Mouse (Mus musculus): Measurements from ENCODE around the gene Rxrg. TPM values are rescaled to one million over a fixed set of nuclear protein-coding genes. Genes with fewer than 3 reads are reported as not detected.

Rxrg gene
- polyA plus RNA-seq, 1 experiment from 2014 or later = 20.9 TPM

- 0 out of 2 replicates have a peak, but pooled peaks cover 3% of the 10 kb centered on the region for H3K4me1 ChIP-seq (ENCODE audit: control insufficient read depth, insufficient read depth, low read length)
- peak; percentile 55 for DNase-seq (ENCODE audit: low spot score)
- H3K9me3 ChIP-seq (ENCODE audit: control insufficient read depth, low read length) = no peaks in the 10 kb centered on the region
- H3K9ac ChIP-seq (ENCODE audit: low read depth, low read length) = no peak overlapping the region
- ATAC-seq (ENCODE audit: low read depth) = peak; percentile 53
- H3K4me2 ChIP-seq (ENCODE audit: low read depth, low read length) = no peak overlapping the region
- H3K27ac ChIP-seq (replicated peaks; ENCODE audit: low read depth, low read length) = no peak overlapping the region
- H3K36me3 ChIP-seq (ENCODE audit: control insufficient read depth, insufficient read depth, low read length) = no peaks in the 10 kb centered on the region
- no peak overlapping the region for H3K4me3 ChIP-seq (ENCODE audit: low read depth, low read length)
- WGBS = 74% methylated on average over 15 of the region's 16 CpGs
- H3K27me3 ChIP-seq (replicated peaks; ENCODE audit: control insufficient read depth, insufficient read depth, low read length) = no peaks in the 10 kb centered on the region
Observed at GRCm38 (mm10) chr1:167588747-167589558, 9.2 kb upstream of the Rxrg start.

DNA sequence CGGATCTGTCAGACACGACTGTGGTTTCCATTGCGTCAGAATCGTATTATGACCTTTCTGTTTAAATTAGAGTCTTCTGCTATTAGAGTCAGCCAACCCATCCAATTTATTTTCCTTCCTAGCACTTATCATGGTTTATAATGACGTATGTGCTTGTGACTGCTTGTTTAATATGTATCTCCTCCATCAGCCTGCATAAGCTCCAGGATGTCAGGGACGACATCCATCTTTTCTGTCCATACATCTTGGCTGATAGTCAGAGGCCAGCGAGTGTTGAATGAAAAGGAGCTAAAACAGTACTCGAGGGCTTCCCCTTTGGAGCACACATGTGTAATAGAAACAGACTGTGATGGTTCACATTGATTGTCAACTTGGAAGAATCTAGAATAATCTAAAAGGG is 6.0 kb upstream of the Rxrg start:
- H3K9ac ChIP-seq (ENCODE audit: low read depth, low read length) = no peak overlapping the region
- H3K36me3 ChIP-seq (ENCODE audit: control insufficient read depth, insufficient read depth, low read length) = no peaks in the 10 kb centered on the region
- no peak for ATAC-seq (ENCODE audit: low read depth)
- no peaks in the 10 kb centered on the region for H3K9me3 ChIP-seq (ENCODE audit: control insufficient read depth, low read length)
- no peaks in the 10 kb centered on the region; the same call in 1 of the 2 replicates for H3K27me3 ChIP-seq (replicated peaks; ENCODE audit: control insufficient read depth, insufficient read depth, low read length)
- H3K27ac ChIP-seq (replicated peaks; ENCODE audit: low read depth, low read length) = no peak overlapping the region
- no peak overlapping the region for H3K4me2 ChIP-seq (ENCODE audit: low read depth, low read length)
- WGBS = 73% methylated on average over 8 of the region's 8 CpGs
- no peak overlapping the region for H3K4me3 ChIP-seq (ENCODE audit: low read depth, low read length)
- no peak for DNase-seq (ENCODE audit: low spot score)
- H3K4me1 ChIP-seq (ENCODE audit: control insufficient read depth, insufficient read depth, low read length) = 0 out of 2 replicates have a peak, but pooled peaks cover 3% of the 10 kb centered on the region

DNA sequence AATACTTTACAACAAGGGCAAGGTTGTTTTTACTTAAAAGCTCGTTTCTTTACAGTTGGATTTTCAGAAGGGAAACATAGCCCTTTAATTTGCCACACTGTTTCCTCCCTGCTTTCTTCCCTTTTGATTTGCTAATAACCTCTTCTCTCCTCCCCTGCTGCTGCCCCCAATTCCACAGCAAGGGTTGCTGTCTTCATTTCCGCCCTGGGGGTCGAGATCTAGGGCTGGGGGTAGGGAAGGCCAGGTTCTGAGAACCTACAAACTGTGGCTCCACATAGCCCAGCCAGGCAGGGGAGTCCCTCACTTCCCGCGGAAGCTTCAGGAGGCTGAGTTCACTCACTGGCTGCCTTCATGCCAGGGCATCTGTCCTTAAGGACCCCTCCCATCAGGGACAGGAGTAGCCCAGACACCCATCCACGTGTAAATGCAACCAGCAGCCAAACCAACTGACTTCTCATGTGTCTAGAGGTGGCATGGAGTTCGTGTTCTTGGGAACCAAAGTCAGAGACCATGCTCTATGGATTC is 1.1 kb downstream of the Rxrg start:
- 8% methylated on average over 7 of the region's 7 CpGs for WGBS
- no peak overlapping the region for H3K27ac ChIP-seq (replicated peaks; ENCODE audit: low read depth, low read length)
- H3K4me2 ChIP-seq (ENCODE audit: low read depth, low read length) = peak overlapping the region; percentile 77
- H3K4me1 ChIP-seq (ENCODE audit: control insufficient read depth, insufficient read depth, low read length) = peaks cover 4% of the 10 kb centered on the region; the same call in 1 of the 2 replicates
- H3K27me3 ChIP-seq (replicated peaks; ENCODE audit: control insufficient read depth, insufficient read depth, low read length) = peaks cover 21% of the 10 kb centered on the region
- H3K9me3 ChIP-seq (ENCODE audit: control insufficient read depth, low read length) = no peaks in the 10 kb centered on the region
- peak overlapping the region; percentile 56; the same call in 1 of the 2 replicates for H3K9ac ChIP-seq (ENCODE audit: low read depth, low read length)
- H3K4me3 ChIP-seq (ENCODE audit: low read depth, low read length) = peak overlapping the region; percentile 42
- DNase-seq (ENCODE audit: low spot score) (no peak), ATAC-seq (ENCODE audit: low read depth) (no peak)
- H3K36me3 ChIP-seq (ENCODE audit: control insufficient read depth, insufficient read depth, low read length) = no peaks in the 10 kb centered on the region

GRCm38 (mm10) chr1:167608201-167608741 is 10.1 kb downstream of the Rxrg start:
- no peaks in the 10 kb centered on the region for H3K4me1 ChIP-seq (ENCODE audit: control insufficient read depth, insufficient read depth, low read length)
- peak; percentile 23 for DNase-seq (ENCODE audit: low spot score)
- H3K9me3 ChIP-seq (ENCODE audit: control insufficient read depth, low read length) = no peaks in the 10 kb centered on the region
- no peak for ATAC-seq (ENCODE audit: low read depth)
- no peaks in the 10 kb centered on the region for H3K27me3 ChIP-seq (replicated peaks; ENCODE audit: control insufficient read depth, insufficient read depth, low read length)
- 32% methylated on average over 9 of the region's 9 CpGs for WGBS
- H3K27ac ChIP-seq (replicated peaks; ENCODE audit: low read depth, low read length) = no peak overlapping the region
- no peak overlapping the region for H3K9ac ChIP-seq (ENCODE audit: low read depth, low read length)
- H3K36me3 ChIP-seq (ENCODE audit: control insufficient read depth, insufficient read depth, low read length) = no peaks in the 10 kb centered on the region
- H3K4me3 ChIP-seq (ENCODE audit: low read depth, low read length) = no peak overlapping the region
- H3K4me2 ChIP-seq (ENCODE audit: low read depth, low read length) = no peak overlapping the region

GRCm38 (mm10) chr1:167617131-167617530 is 18.9 kb downstream of the Rxrg start:
- no peak overlapping the region for H3K4me3 ChIP-seq (ENCODE audit: low read depth, low read length)
- no peak overlapping the region for H3K27ac ChIP-seq (replicated peaks; ENCODE audit: low read depth, low read length)
- no peak for ATAC-seq (ENCODE audit: low read depth)
- no peak overlapping the region for H3K4me2 ChIP-seq (ENCODE audit: low read depth, low read length)
- H3K9me3 ChIP-seq (ENCODE audit: control insufficient read depth, low read length) = no peaks in the 10 kb centered on the region
- no peaks in the 10 kb centered on the region for H3K36me3 ChIP-seq (ENCODE audit: control insufficient read depth, insufficient read depth, low read length)
- 78% methylated on average over 14 of the region's 14 CpGs for WGBS
- no peak for DNase-seq (ENCODE audit: low spot score)
- no peaks in the 10 kb centered on the region for H3K4me1 ChIP-seq (ENCODE audit: control insufficient read depth, insufficient read depth, low read length)
- no peak overlapping the region for H3K9ac ChIP-seq (ENCODE audit: low read depth, low read length)
- H3K27me3 ChIP-seq (replicated peaks; ENCODE audit: control insufficient read depth, insufficient read depth, low read length) = no peaks in the 10 kb centered on the region

- H3K4me2 ChIP-seq (ENCODE audit: low read depth, low read length) = no peak overlapping the region
- no peaks in the 10 kb centered on the region for H3K36me3 ChIP-seq (ENCODE audit: control insufficient read depth, insufficient read depth, low read length)
- ATAC-seq (ENCODE audit: low read depth) (no peak; the same call in 1 of the 2 replicates), DNase-seq (ENCODE audit: low spot score) (peak; percentile 20)
- no peak overlapping the region for H3K9ac ChIP-seq (ENCODE audit: low read depth, low read length)
- 64% methylated on average over 18 of the region's 18 CpGs for WGBS
- no peak overlapping the region for H3K27ac ChIP-seq (replicated peaks; ENCODE audit: low read depth, low read length)
- no peaks in the 10 kb centered on the region for H3K9me3 ChIP-seq (ENCODE audit: control insufficient read depth, low read length)
- H3K4me3 ChIP-seq (ENCODE audit: low read depth, low read length) = no peak overlapping the region
- H3K4me1 ChIP-seq (ENCODE audit: control insufficient read depth, insufficient read depth, low read length) = no peaks in the 10 kb centered on the region
- no peaks in the 10 kb centered on the region for H3K27me3 ChIP-seq (replicated peaks; ENCODE audit: control insufficient read depth, insufficient read depth, low read length)
Observed at GRCm38 (mm10) chr1:167617995-167618489, 19.9 kb downstream of the Rxrg start.

DNA sequence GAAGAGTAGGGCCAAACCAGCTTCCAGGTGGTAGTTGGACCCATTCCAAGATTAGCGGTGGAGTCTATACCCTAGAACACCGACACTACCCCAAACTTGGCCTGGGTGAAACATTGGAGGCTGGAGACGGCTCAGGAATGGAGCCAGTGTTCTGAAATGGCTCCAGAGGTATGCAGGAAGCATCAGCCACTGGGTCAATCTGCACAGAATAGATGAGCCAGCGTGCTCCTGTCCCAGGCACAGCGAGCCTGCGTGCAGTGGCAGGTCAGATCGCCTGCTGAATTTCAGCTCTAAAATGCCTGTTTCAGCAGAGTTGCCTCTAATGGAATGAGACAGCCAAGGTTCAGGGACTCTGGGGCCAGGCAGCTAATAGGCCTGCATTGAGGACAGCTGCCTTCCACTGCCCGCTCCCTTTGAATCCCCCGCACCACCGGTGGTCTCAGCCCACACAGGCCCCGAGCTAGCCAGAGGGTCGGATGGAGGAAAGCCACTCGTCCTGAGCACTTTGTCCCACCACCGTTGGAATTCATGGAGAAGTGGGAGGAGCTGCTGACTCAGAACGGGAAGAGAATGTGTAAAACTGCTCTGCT is 22.1 kb downstream of the Rxrg start:
- no peaks in the 10 kb centered on the region for H3K36me3 ChIP-seq (ENCODE audit: control insufficient read depth, insufficient read depth, low read length)
- H3K9me3 ChIP-seq (ENCODE audit: control insufficient read depth, low read length) = no peaks in the 10 kb centered on the region
- no peak for DNase-seq (ENCODE audit: low spot score)
- H3K27me3 ChIP-seq (replicated peaks; ENCODE audit: control insufficient read depth, insufficient read depth, low read length) = no peaks in the 10 kb centered on the region
- H3K4me3 ChIP-seq (ENCODE audit: low read depth, low read length) = no peak overlapping the region
- no peaks in the 10 kb centered on the region for H3K4me1 ChIP-seq (ENCODE audit: control insufficient read depth, insufficient read depth, low read length)
- H3K27ac ChIP-seq (replicated peaks; ENCODE audit: low read depth, low read length) = no peak overlapping the region
- no peak overlapping the region for H3K4me2 ChIP-seq (ENCODE audit: low read depth, low read length)
- H3K9ac ChIP-seq (ENCODE audit: low read depth, low read length) = no peak overlapping the region
- WGBS = 58% methylated on average over 15 of the region's 15 CpGs
- no peak; the same call in 1 of the 2 replicates for ATAC-seq (ENCODE audit: low read depth)

DNA sequence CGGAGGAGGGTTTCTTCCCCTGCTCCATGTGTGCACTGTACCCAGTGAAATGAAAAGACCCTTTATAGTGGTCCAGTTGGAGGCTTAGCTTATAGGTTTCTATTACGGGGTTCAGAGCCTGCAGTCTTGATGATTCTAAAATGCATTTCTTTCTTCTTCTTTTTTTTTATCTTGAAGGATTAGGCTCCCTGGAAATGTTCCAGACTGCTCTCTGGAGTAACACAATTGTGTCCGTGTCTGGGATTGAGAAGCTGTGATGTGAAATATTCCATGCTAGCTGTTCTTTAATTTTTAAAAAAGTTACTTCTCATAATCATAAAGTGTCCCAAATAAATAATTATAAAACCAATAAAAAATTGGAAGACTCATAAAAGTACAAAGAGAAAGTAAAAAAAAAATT is 26.9 kb downstream of the Rxrg start:
- 59% methylated on average over 3 of the region's 3 CpGs for WGBS
- H3K9me3 ChIP-seq (ENCODE audit: control insufficient read depth, low read length) = no peaks in the 10 kb centered on the region
- H3K36me3 ChIP-seq (ENCODE audit: control insufficient read depth, insufficient read depth, low read length) = no peaks in the 10 kb centered on the region
- no peak overlapping the region for H3K4me3 ChIP-seq (ENCODE audit: low read depth, low read length)
- no peak overlapping the region for H3K27ac ChIP-seq (replicated peaks; ENCODE audit: low read depth, low read length)
- H3K4me1 ChIP-seq (ENCODE audit: control insufficient read depth, insufficient read depth, low read length) = no peaks in the 10 kb centered on the region
- no peaks in the 10 kb centered on the region for H3K27me3 ChIP-seq (replicated peaks; ENCODE audit: control insufficient read depth, insufficient read depth, low read length)
- DNase-seq (ENCODE audit: low spot score) (no peak), ATAC-seq (ENCODE audit: low read depth) (no peak)
- H3K4me2 ChIP-seq (ENCODE audit: low read depth, low read length) = no peak overlapping the region
- no peak overlapping the region for H3K9ac ChIP-seq (ENCODE audit: low read depth, low read length)
